Mouse (Mus musculus) embryonic facial prominence, embryonic 12.5 days (tissue): ENCODE measurements around the gene Fer1l4. TPM values are rescaled to one million over a fixed set of nuclear protein-coding genes. Genes with fewer than 3 reads are reported as not detected.
A peak's percentile ranks its signal among the peaks of the same experiment; 100 is the strongest.

ENCODE experiments used
- ATAC-seq: fragments of 200-750 bp; cut with Nextera tagmentation; 2 replicates; pipeline ENCODE4 v1.8.0; 2017; ENCODE audit not compliant: insufficient number of reproducible peaks, insufficient read depth, low FRiP score, low TSS enrichment
- H3K27ac ChIP-seq: fragments of 300-500 bp; sonication (generic); 2 replicates; pipeline ENCODE4 v1.5.1; 2016; ENCODE audit warnings: mild to moderate bottlenecking
- H3K27me3 ChIP-seq: fragments of 300-500 bp; sonication (generic); 2 replicates; pipeline ENCODE4 v1.6.1; 2016; ENCODE audit warnings: mild to moderate bottlenecking, moderate library complexity
- H3K36me3 ChIP-seq: fragments of 300-500 bp; sonication (generic); 2 replicates; pipeline ENCODE4 v1.6.1; 2016; ENCODE audit warnings: mild to moderate bottlenecking
- H3K4me1 ChIP-seq: fragments of 300-500 bp; sonication (generic); 2 replicates; pipeline ENCODE4 v1.6.1; 2016
- H3K4me2 ChIP-seq: fragments of 300-500 bp; sonication (generic); replicated peaks from 2 replicates; pipeline ENCODE4 v1.6.1; 2016; ENCODE audit warnings: mild to moderate bottlenecking, moderate library complexity
- H3K4me3 ChIP-seq: fragments of 300-500 bp; sonication (generic); 2 replicates; pipeline ENCODE4 v1.5.1; 2016; ENCODE audit warnings: mild to moderate bottlenecking
- H3K9ac ChIP-seq: fragments of 300-500 bp; sonication (generic); 2 replicates; pipeline ENCODE4 v1.6.1; 2016; ENCODE audit warnings: mild to moderate bottlenecking, moderate library complexity
- H3K9me3 ChIP-seq: fragments of 300-500 bp; sonication (generic); 2 replicates; pipeline ENCODE4 v1.6.1; 2016; ENCODE audit warnings: mild to moderate bottlenecking, moderate library complexity
- WGBS: fragments of 180-500 bp; shearing (Covaris S2); methylation state at CpG from one replicate; pipeline ENCODE4 v1.1.7; 2016; 5-methylcytosine and 5-hydroxymethylcytosine counted together
- polyA plus RNA-seq: library from polyadenylated mRNA; unstranded; fragments of >200 nt; fragmentation: Nextera tagmentation; extraction: Ambion mirVana; gene quantifications from 2 replicates; pipeline ENCODE4 v1.2.1, GENCODE M21; 2016

The Fer1l4 gene
- polyA plus RNA-seq, 1 experiment from 2014 or later: 0.08 TPM

- Histone ChIP-seq H3K4me1 (peaks cover 11% of the 10 kb centered on the region), H3K9me3 (no peaks in the 10 kb centered on the region), H3K4me2 (no peak overlapping the region), H3K27me3 (no peaks in the 10 kb centered on the region), H3K36me3 (peaks cover 47% of the 10 kb centered on the region), H3K27ac (no peak overlapping the region), H3K9ac (no peak overlapping the region), H3K4me3 (no peak overlapping the region)
- 96% methylated on average over 10 of the region's 10 CpGs for WGBS
- no peak for ATAC-seq
Observed at GRCm38 (mm10) chr2:156067916-156068315, 15.2 kb upstream of the Fer1l4 start.

- Histone ChIP-seq H3K36me3 (peaks cover 31% of the 10 kb centered on the region), H3K27ac (no peak overlapping the region), H3K4me3 (peak overlapping the region; percentile 65), H3K9me3 (no peaks in the 10 kb centered on the region), H3K4me2 (peak overlapping the region; percentile 93), H3K4me1 (peaks cover 11% of the 10 kb centered on the region), H3K9ac (peak overlapping the region; percentile 71), H3K27me3 (no peaks in the 10 kb centered on the region)
- ATAC-seq: peak; percentile 7; the same call in 1 of the 2 replicates
- WGBS: 24% methylated on average over 10 of the region's 10 CpGs
Observed at GRCm38 (mm10) chr2:156066126-156066525, 13.4 kb upstream of the Fer1l4 start.

- Histone ChIP-seq H3K4me3 (peak within 1 kb of the TSS; percentile 65), H3K9me3 (no peaks in the 10 kb centered on the region), H3K27ac (peak within 1 kb of the TSS; percentile 75), H3K36me3 (peaks cover 24% of the 10 kb centered on the region), H3K4me1 (peaks cover 11% of the 10 kb centered on the region), H3K27me3 (no peaks in the 10 kb centered on the region), H3K9ac (peak within 1 kb of the TSS; percentile 71), H3K4me2 (peak within 1 kb of the TSS; percentile 93)
- WGBS: under 1% methylated on average over 81 of the region's 81 CpGs
- peak; percentile 74 for ATAC-seq
Observed at GRCm38 (mm10) chr2:156065099-156066041, 12.6 kb upstream of the Fer1l4 start, which contains the start of gene Spag4. Gene Spag4 (plus strand): TSS chr2:156065175.

GRCm38 (mm10) chr2:156047929-156048328, 4.8 kb downstream of the Fer1l4 start:
- Histone ChIP-seq H3K4me3 (no peak overlapping the region), H3K27ac (no peak overlapping the region), H3K4me1 (no peaks in the 10 kb centered on the region), H3K9me3 (no peaks in the 10 kb centered on the region), H3K4me2 (peak overlapping the region; percentile 14), H3K9ac (no peak overlapping the region), H3K27me3 (peaks cover 9% of the 10 kb centered on the region; the same call in 1 of the 2 replicates), H3K36me3 (no peaks in the 10 kb centered on the region)
- ATAC-seq: no peak
- 7% methylated on average over 19 of the region's 19 CpGs for WGBS

- no peaks in the 10 kb centered on the region for H3K4me1 ChIP-seq
- no peak overlapping the region for H3K4me2 ChIP-seq
- H3K4me3 ChIP-seq: no peak overlapping the region
- peaks cover 9% of the 10 kb centered on the region; the same call in 1 of the 2 replicates for H3K27me3 ChIP-seq
- no peaks in the 10 kb centered on the region for H3K9me3 ChIP-seq
- no peak for ATAC-seq
- H3K9ac ChIP-seq: no peak overlapping the region
- no peak overlapping the region for H3K27ac ChIP-seq
- H3K36me3 ChIP-seq: no peaks in the 10 kb centered on the region
- 85% methylated on average over 8 of the region's 8 CpGs for WGBS
Observed at GRCm38 (mm10) chr2:156042903-156043302, 9.8 kb downstream of the Fer1l4 start.

GRCm38 (mm10) chr2:156039390-156039789, 13.4 kb downstream of the Fer1l4 start:
- H3K4me2 ChIP-seq: no peak overlapping the region
- H3K4me1 ChIP-seq: no peaks in the 10 kb centered on the region
- H3K9me3 ChIP-seq: no peaks in the 10 kb centered on the region
- H3K9ac ChIP-seq: no peak overlapping the region
- H3K27ac ChIP-seq: no peak overlapping the region
- H3K4me3 ChIP-seq: no peak overlapping the region
- no peak for ATAC-seq
- H3K36me3 ChIP-seq: no peaks in the 10 kb centered on the region
- WGBS: 89% methylated on average over 3 of the region's 3 CpGs
- no peaks in the 10 kb centered on the region for H3K27me3 ChIP-seq

GRCm38 (mm10) chr2:156025482-156025881, 27.3 kb downstream of the Fer1l4 start:
- Histone ChIP-seq H3K4me3 (no peak overlapping the region), H3K27ac (no peak overlapping the region)
- no peak for ATAC-seq

GRCm38 (mm10) chr2:156021765-156022164, 31.0 kb downstream of the Fer1l4 start:
- WGBS: 83% methylated on average over 2 of the region's 2 CpGs
- Histone ChIP-seq H3K9ac (no peak overlapping the region), H3K4me2 (no peak overlapping the region), H3K36me3 (peaks cover 27% of the 10 kb centered on the region), H3K27me3 (no peaks in the 10 kb centered on the region), H3K4me3 (no peak overlapping the region), H3K9me3 (no peaks in the 10 kb centered on the region), H3K27ac (no peak overlapping the region), H3K4me1 (no peaks in the 10 kb centered on the region)
- no peak for ATAC-seq

More at GRCm38 (mm10) chr2:156025482-156025881, 27.3 kb downstream of the Fer1l4 start:
- Histone ChIP-seq H3K27me3 (no peaks in the 10 kb centered on the region), H3K4me1 (no peaks in the 10 kb centered on the region), H3K9ac (no peak overlapping the region), H3K36me3 (no peaks in the 10 kb centered on the region), H3K4me2 (no peak overlapping the region), H3K9me3 (no peaks in the 10 kb centered on the region)

GRCm38 (mm10) chr2:156021219-156021618, 31.5 kb downstream of the Fer1l4 start:
- ATAC-seq: no peak
- Histone ChIP-seq H3K4me2 (no peak overlapping the region), H3K9me3 (no peaks in the 10 kb centered on the region), H3K27ac (no peak overlapping the region), H3K36me3 (peaks cover 33% of the 10 kb centered on the region), H3K4me3 (no peak overlapping the region), H3K9ac (no peak overlapping the region; the same call in 1 of the 2 replicates), H3K4me1 (no peaks in the 10 kb centered on the region), H3K27me3 (no peaks in the 10 kb centered on the region)
- 85% methylated on average over 8 of the region's 8 CpGs for WGBS

- Histone ChIP-seq H3K4me3 (no peak overlapping the region), H3K36me3 (peaks cover 64% of the 10 kb centered on the region), H3K27ac (no peak overlapping the region), H3K9ac (no peak overlapping the region), H3K4me2 (no peak overlapping the region), H3K4me1 (no peaks in the 10 kb centered on the region), H3K9me3 (no peaks in the 10 kb centered on the region), H3K27me3 (no peaks in the 10 kb centered on the region)
- no peak for ATAC-seq
- WGBS: 92% methylated on average over 3 of the region's 3 CpGs
Observed at GRCm38 (mm10) chr2:156018106-156018505, 34.6 kb downstream of the Fer1l4 start.

GRCm38 (mm10) chr2:156007888-156008532, 44.7 kb downstream of the Fer1l4 start, which contains the start of the genes 6430550D23Rik and Ergic3:
Gene 6430550D23Rik (minus strand): TSS chr2:156007977.
Gene Ergic3 (plus strand): TSS chr2:156008045.
- Histone ChIP-seq H3K4me2 (peak within 1 kb of the TSS; percentile 52), H3K9me3 (no peaks in the 10 kb centered on the region), H3K4me1 (peaks cover 6% of the 10 kb centered on the region), H3K36me3 (peaks cover 31% of the 10 kb centered on the region), H3K9ac (peak within 1 kb of the TSS; percentile 74), H3K27me3 (no peaks in the 10 kb centered on the region), H3K27ac (peak within 1 kb of the TSS; percentile 51), H3K4me3 (peak within 1 kb of the TSS; percentile 72)
- ATAC-seq: peak; percentile 99
- WGBS: under 1% methylated on average over 45 of the region's 45 CpGs
